In genomic region chr10:91270955-91271741, GRCm38 (mm10) we compare ENCODE assay signal across 8 mouse cellular contexts.
DNase-seq lines count a peak whose midpoint lies in the region; ATAC-seq lines count a peak whose summit lies in the region.

No protein-coding gene starts in this region.

- intact Hi-C loops in gastrocnemius, postnatal 14 days (cut with DNase I; ENCODE audit: low total_unique reads), result no loop called here

- peak; percentile 57 for ATAC-seq in inflammation-experienced regulatory T-cells, adult 6 months
- ATAC-seq in megakaryocyte progenitor cell, adult 5-6 weeks (replicated peaks; ENCODE audit: poor library complexity), result peak; percentile 87

- peak; percentile 83 to 96 for DNase-seq in adrenal gland, adult (ENCODE audit: inconsistent age in 2 of 2, low spot score in 1 of 2)
- DNase-seq in embryo, embryonic 10.5 days (ENCODE audit: low spot score), result peak; percentile 94
- peak; percentile 78 for DNase-seq in gastrocnemius, postnatal 14 days
- DNase-seq in left cerebral cortex, adult 9 months (ENCODE audit: low spot score in 2 of 2), result peak; percentile 30 to 89
- DNase-seq in right cerebral cortex, postnatal 10 days (ENCODE audit: low spot score in 2 of 2), result peak; percentile 85 to 91
- DNase-seq in urinary bladder, postnatal 14 days (ENCODE audit: low spot score), result peak; percentile 85

Comparison
In these comparisons a context has a peak if more than half of its experiments do, and no peak if none do; other contexts are left out.
1. Peak in every context shown above with its lines: DNase-seq and ATAC-seq.